Mouse (Mus musculus): ENCODE results near the gene S100a4. TPM values are rescaled to one million over a fixed set of nuclear protein-coding genes. Genes with fewer than 3 reads are reported as not detected.

S100a4 gene
- total RNA-seq, 2 experiments from 2014 or later: 4.6 to 4.8 TPM

- TF ChIP-seq CTCF (IDR thresholded peaks at IDR 0.05): peak; percentile 56
- no peak for DNase-seq (ENCODE audit: extremely low spot score in 1 of 2, low spot score in 2 of 2)
- no peak overlapping the region for H3K4me3 ChIP-seq
- intact Hi-C loops (cut with DNase I): no loop called here
- no peak overlapping the region for H3K27ac ChIP-seq
Measured at GRCm38 (mm10) chr3:90627807-90628206, 24.2 kb downstream of the S100a4 start.

DNA sequence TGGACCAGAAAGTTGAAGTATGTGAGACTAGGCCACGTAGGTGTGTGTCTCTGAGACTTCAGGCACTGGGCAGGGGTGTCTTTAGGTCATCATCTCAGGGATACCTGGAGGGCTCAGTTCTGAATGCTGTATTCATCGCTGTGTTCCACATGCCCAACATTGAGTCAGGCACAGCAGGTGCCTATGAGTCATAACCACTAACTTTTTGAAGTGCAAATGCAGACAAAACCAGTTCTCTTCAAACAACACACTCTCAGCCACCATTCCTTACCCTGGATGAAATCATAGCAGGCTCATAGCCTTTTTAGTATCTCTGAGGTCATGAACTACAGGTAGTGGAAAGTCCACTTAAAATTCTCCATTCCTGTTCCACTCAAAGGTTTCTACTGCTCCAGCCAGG, 25.7 kb downstream of the S100a4 start:
- Histone ChIP-seq H3K4me3 (no peak overlapping the region), H3K27ac (no peak overlapping the region)
- DNase-seq (ENCODE audit: extremely low spot score in 1 of 2, low spot score in 2 of 2): no peak
- intact Hi-C loops (cut with DNase I): no loop called here
- no peak for TF ChIP-seq CTCF (IDR thresholded peaks at IDR 0.05)

DNA sequence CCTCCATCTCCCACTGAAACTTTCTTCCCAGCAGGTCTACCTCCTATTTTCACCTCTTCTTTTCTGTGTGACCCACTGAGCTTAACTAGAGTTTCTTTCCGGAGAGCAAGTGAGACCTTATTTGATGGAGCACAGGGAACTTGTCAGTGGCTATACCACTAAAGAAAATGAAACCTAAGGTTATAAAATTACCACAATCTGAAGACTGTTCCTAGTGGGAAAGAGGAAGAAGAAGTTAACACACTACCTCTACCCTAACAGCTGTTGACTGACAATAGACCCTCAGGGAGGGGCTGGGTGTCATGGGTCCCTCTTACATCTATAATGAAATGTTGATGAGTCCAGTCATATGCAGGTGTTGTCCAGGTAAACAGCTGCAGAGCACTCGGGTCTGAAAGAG, 28.4 kb downstream of the S100a4 start:
- intact Hi-C loops (cut with DNase I): no loop called here
- no peak overlapping the region for H3K4me3 ChIP-seq
- no peak overlapping the region for H3K27ac ChIP-seq
- no peak for TF ChIP-seq CTCF (IDR thresholded peaks at IDR 0.05)
- DNase-seq (ENCODE audit: extremely low spot score in 1 of 2, low spot score in 2 of 2): no peak

GRCm38 (mm10) chr3:90638511-90639275, 35.1 kb downstream of the S100a4 start:
- Histone ChIP-seq H3K4me3 (no peak overlapping the region), H3K27ac (no peak overlapping the region)
- no peak for DNase-seq (ENCODE audit: extremely low spot score in 1 of 2, low spot score in 2 of 2)
- no peak for TF ChIP-seq CTCF (IDR thresholded peaks at IDR 0.05)
- intact Hi-C loops (cut with DNase I): no loop called here

GRCm38 (mm10) chr3:90639511-90640154, 36.1 kb downstream of the S100a4 start:
- intact Hi-C loops (cut with DNase I): no loop called here
- no peak overlapping the region for H3K4me3 ChIP-seq
- TF ChIP-seq CTCF (IDR thresholded peaks at IDR 0.05): peak; percentile 63
- no peak overlapping the region for H3K27ac ChIP-seq
- no peak for DNase-seq (ENCODE audit: extremely low spot score in 1 of 2, low spot score in 2 of 2)

- H3K27ac ChIP-seq: no peak overlapping the region
- no peak for TF ChIP-seq CTCF (IDR thresholded peaks at IDR 0.05)
- intact Hi-C loops (cut with DNase I): no loop called here
- no peak for DNase-seq (ENCODE audit: extremely low spot score in 1 of 2, low spot score in 2 of 2)
- H3K4me3 ChIP-seq: no peak overlapping the region
Measured at GRCm38 (mm10) chr3:90640981-90641380, 37.4 kb downstream of the S100a4 start.

GRCm38 (mm10) chr3:90644220-90644619, 40.6 kb downstream of the S100a4 start:
- Histone ChIP-seq H3K27ac (no peak overlapping the region), H3K4me3 (no peak overlapping the region)
- peak; percentile 62 for TF ChIP-seq CTCF (IDR thresholded peaks at IDR 0.05)
- intact Hi-C loops (cut with DNase I): no loop called here
- DNase-seq (ENCODE audit: extremely low spot score in 1 of 2, low spot score in 2 of 2): peak in 1 of 2 experiments; percentile 30

- DNase-seq (ENCODE audit: extremely low spot score in 1 of 2, low spot score in 2 of 2): no peak
- intact Hi-C loops (cut with DNase I): no loop called here
- no peak for TF ChIP-seq CTCF (IDR thresholded peaks at IDR 0.05)
- Histone ChIP-seq H3K4me3 (no peak overlapping the region), H3K27ac (no peak overlapping the region)
Measured at GRCm38 (mm10) chr3:90647291-90647690, 43.7 kb downstream of the S100a4 start.

DNA sequence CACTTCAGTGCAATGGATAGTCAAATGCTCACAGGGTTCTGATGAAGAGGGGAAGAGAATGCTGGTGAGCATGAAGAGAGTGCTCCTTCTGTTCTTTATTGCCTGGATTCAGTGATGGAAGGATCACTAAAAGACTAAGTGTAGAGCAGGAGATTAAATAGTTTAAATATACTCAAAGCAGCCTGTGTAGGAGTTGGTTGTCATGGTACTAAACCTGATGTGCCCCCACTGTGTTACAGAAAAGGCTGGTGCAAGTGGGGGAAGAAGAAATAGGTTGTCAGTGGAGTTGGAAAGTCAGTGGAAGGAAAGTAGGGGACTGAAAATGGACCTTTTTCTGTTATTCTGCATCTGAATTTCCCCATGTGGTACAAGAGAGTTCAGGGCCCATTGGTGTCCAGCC, 45.4 kb downstream of the S100a4 start:
- DNase-seq (ENCODE audit: extremely low spot score in 1 of 2, low spot score in 2 of 2): no peak
- no peak for TF ChIP-seq CTCF (IDR thresholded peaks at IDR 0.05)
- peak overlapping the region; percentile 68 for H3K27ac ChIP-seq
- intact Hi-C loops (cut with DNase I): no loop called here
- H3K4me3 ChIP-seq: no peak overlapping the region

GRCm38 (mm10) chr3:90649832-90650231, 46.3 kb downstream of the S100a4 start:
- no peak for DNase-seq (ENCODE audit: extremely low spot score in 1 of 2, low spot score in 2 of 2)
- intact Hi-C loops (cut with DNase I): loop anchor here (1.0 to 5.0 kb wide), 6 partner anchors 33 to 238 kb away; partner anchors contain the start of genes Chtop and Ints3
- peak overlapping the region; percentile 68 for H3K27ac ChIP-seq
- H3K4me3 ChIP-seq: no peak overlapping the region
- TF ChIP-seq CTCF (IDR thresholded peaks at IDR 0.05): no peak

DNA sequence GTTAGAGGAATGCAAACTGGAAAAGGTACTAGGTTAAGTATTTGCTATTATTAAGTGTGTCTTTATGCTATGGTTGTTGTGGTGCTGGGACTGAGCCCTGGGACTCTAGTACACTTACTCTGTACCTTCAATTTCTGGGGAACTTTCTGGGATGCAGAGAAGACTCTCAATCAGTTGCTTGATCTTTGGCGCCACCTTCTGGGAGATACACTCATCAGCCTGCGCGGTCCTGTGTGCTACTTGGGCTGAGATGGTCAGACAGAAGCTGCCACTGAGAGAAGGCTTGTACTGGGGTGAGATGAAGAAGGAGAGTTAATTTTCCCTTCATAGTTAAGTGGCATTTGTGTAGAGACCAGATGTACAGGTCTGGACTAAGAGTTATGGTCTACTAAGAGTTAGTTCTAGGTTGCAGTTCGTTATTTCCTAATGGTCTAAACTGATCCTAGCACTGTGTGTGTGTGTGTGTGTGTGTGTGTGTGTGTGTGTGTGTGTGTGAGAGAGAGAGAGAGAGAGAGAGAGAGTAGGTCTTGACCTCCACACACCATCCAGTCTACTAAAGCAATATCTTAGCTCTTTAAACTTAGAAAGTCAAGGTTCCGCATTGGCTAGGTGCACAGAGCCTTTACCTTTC, 49.4 kb downstream of the S100a4 start:
- peak; percentile 81 to 84 for DNase-seq (ENCODE audit: extremely low spot score in 1 of 2, low spot score in 2 of 2)
- H3K4me3 ChIP-seq: no peak overlapping the region
- no peak overlapping the region for H3K27ac ChIP-seq
- intact Hi-C loops (cut with DNase I): loop anchor here (1.0 to 5.0 kb wide), 6 partner anchors 36 to 241 kb away; partner anchors contain the start of genes Chtop, Ints3 and Snapin
- TF ChIP-seq CTCF (IDR thresholded peaks at IDR 0.05): peak; percentile 82

DNA sequence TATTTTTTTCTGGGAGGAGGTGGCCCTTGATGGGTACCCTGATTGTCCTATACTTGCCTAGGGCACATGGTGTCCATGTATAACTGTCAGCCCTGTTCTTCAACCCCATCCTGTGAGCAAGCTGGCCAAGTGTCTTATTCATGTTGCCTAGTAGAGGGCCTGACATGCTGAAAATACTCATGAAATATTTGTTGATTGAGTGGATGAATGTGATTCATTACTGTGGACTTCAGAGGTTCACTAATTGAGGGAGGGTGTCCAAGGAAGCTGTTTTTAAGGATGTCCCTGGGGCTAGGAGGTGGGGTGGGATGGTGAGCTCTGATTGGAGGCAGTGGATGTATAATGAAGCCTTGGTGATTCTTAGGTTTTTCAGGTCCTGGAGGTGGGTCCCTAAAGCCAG, 50.1 kb downstream of the S100a4 start, which contains the start of gene S100a7a:
Gene S100a7a (plus strand): TSS at position 301 of the 400 bp plus-strand sequence.
- intact Hi-C loops (cut with DNase I): loop anchor here (1.0 to 5.0 kb wide), 6 partner anchors 36 to 241 kb away; partner anchors contain the start of genes Chtop, Ints3 and Snapin
- no peak within 1 kb of the TSS for H3K27ac ChIP-seq
- no peak within 1 kb of the TSS for H3K4me3 ChIP-seq
- DNase-seq (ENCODE audit: extremely low spot score in 1 of 2, low spot score in 2 of 2): no peak
- no peak for TF ChIP-seq CTCF (IDR thresholded peaks at IDR 0.05)

Other genes starting within 250 kb of the S100a4 start
- 1 to 10 TPM; 8.1 to 8.3 TPM for gene Slc27a3, start 213.8 kb upstream of the S100a4 start, total RNA-seq (2021)
- 10 to 100 TPM; 62.1 to 65.7 TPM for gene Ints3, start 170.1 kb upstream of the S100a4 start, total RNA-seq (2021)
- gene Npr1, start 137.9 kb upstream of the S100a4 start, total RNA-seq (2021): 1 to 10 TPM; 3.3 TPM
- 10 to 100 TPM; 75.1 to 92.3 TPM for gene Ilf2, start 127.6 kb upstream of the S100a4 start, total RNA-seq (2021)
- 10 to 100 TPM; 48.8 to 50.9 TPM for gene Snapin, start 112.7 kb upstream of the S100a4 start, total RNA-seq (2021)
- gene Chtop, start 94.3 kb upstream of the S100a4 start, total RNA-seq (2021): 100 to 1,000 TPM; 164 TPM
- 100 to 1,000 TPM; 119 to 123 TPM for gene S100a1, start 89.4 kb upstream of the S100a4 start, total RNA-seq (2021)
- gene S100a13, start 89.3 kb upstream of the S100a4 start, total RNA-seq (2021): 10 to 100 TPM; 15.4 to 18.1 TPM
- under 1 TPM in 1 of 2 experiments, not detected in 1; 0.34 TPM for gene S100a14, start 76.9 kb upstream of the S100a4 start, total RNA-seq (2021)
- gene S100a16, start 66.5 kb upstream of the S100a4 start, total RNA-seq (2021): 10 to 100 TPM; 60.2 to 70.1 TPM
- gene S100a3, start 43.2 kb upstream of the S100a4 start, total RNA-seq (2021): under 1 TPM; 0.56 to 0.81 TPM
- not detected for gene S100a2, start 13.5 kb upstream of the S100a4 start, total RNA-seq (2021)
- not detected for gene Gm42674, start 1.9 kb upstream of the S100a4 start, total RNA-seq (2021)
- gene S100a5, start 4.8 kb downstream of the S100a4 start, total RNA-seq (2021): not detected
- gene S100a6, start 9.1 kb downstream of the S100a4 start, total RNA-seq (2021): 10 to 100 TPM; 28.8 to 31.0 TPM
- gene S100a7a, start 50.2 kb downstream of the S100a4 start, total RNA-seq (2021): 1 to 10 TPM in 1 of 2 experiments, under 1 TPM in 1; 0.72 to 1.1 TPM
- 1 to 10 TPM in 1 of 2 experiments, not detected in 1; 3.0 TPM for gene S100a8, start 65.2 kb downstream of the S100a4 start, total RNA-seq (2021)
- gene S100a9, start 92.0 kb downstream of the S100a4 start, total RNA-seq (2021): 1 to 10 TPM in 1 of 2 experiments, not detected in 1; 2.1 TPM
- gene Pglyrp4, start 123.1 kb downstream of the S100a4 start, total RNA-seq (2021): not detected
- not detected for gene Gm5849, start 174.1 kb downstream of the S100a4 start, total RNA-seq (2021)